Mouse (Mus musculus) kidney, embryonic 15.5 days (tissue): Measurements from ENCODE around the gene Fam135a. TPM values are rescaled to one million over a fixed set of nuclear protein-coding genes. Genes with fewer than 3 reads are reported as not detected.
"Not testable (repeated sequence)": the region's sequence is repeated elsewhere in the genome, so short reads cannot be mapped to it uniquely, and the experiment has no call there.

Experiments
- ATAC-seq: fragments of 200-750 bp; cut with Nextera tagmentation; replicated peaks from 2 replicates; pipeline ENCODE4 v1.8.0; 2017; ENCODE audit warnings: moderate TSS enrichment; ENCODE audit not compliant: low FRiP score
- H3K27ac ChIP-seq: fragments of 300-500 bp; sonication (generic); 2 replicates; pipeline ENCODE4 v1.5.1; 2015; ENCODE audit warnings: mild to moderate bottlenecking, inconsistent platforms
- H3K27me3 ChIP-seq: fragments of 300-500 bp; sonication (generic); 2 replicates; pipeline ENCODE4 v1.6.1; 2015; ENCODE audit warnings: inconsistent platforms
- H3K36me3 ChIP-seq: fragments of 300-500 bp; sonication (generic); 2 replicates; pipeline ENCODE4 v1.6.1; 2015; ENCODE audit warnings: inconsistent platforms
- H3K4me1 ChIP-seq: fragments of 300-500 bp; sonication (generic); 2 replicates; pipeline ENCODE4 v1.6.1; 2015; ENCODE audit warnings: inconsistent platforms
- H3K4me2 ChIP-seq: fragments of 300-500 bp; sonication (generic); 2 replicates; pipeline ENCODE4 v1.6.1; 2015; ENCODE audit warnings: moderate library complexity, mild to moderate bottlenecking, inconsistent platforms
- H3K4me3 ChIP-seq: fragments of 300-500 bp; sonication (generic); replicated peaks from 2 replicates; pipeline ENCODE4 v1.5.1; 2015; ENCODE audit warnings: mild to moderate bottlenecking, inconsistent platforms
- H3K9ac ChIP-seq: fragments of 300-500 bp; sonication (generic); 2 replicates; pipeline ENCODE4 v1.6.1; 2015; ENCODE audit warnings: mild to moderate bottlenecking, inconsistent platforms
- H3K9me3 ChIP-seq: fragments of 300-500 bp; sonication (generic); replicated peaks from 2 replicates; pipeline ENCODE4 v1.6.1; 2016; ENCODE audit warnings: inconsistent platforms
- WGBS: fragments of 180-500 bp; shearing (Covaris S2); methylation state at CpG from one replicate; pipeline ENCODE4 v1.1.7; 2015; ENCODE audit warnings: mixed read lengths; 5-methylcytosine and 5-hydroxymethylcytosine counted together
- polyA plus RNA-seq: library from polyadenylated mRNA; unstranded; fragments of >200 nt; fragmentation: Nextera tagmentation; extraction: Ambion mirVana; gene quantifications from 2 replicates; pipeline ENCODE4 v1.2.1, GENCODE M21; 2015

Fam135a gene
- polyA plus RNA-seq, 1 experiment from 2014 or later = 32.5 TPM

DNA sequence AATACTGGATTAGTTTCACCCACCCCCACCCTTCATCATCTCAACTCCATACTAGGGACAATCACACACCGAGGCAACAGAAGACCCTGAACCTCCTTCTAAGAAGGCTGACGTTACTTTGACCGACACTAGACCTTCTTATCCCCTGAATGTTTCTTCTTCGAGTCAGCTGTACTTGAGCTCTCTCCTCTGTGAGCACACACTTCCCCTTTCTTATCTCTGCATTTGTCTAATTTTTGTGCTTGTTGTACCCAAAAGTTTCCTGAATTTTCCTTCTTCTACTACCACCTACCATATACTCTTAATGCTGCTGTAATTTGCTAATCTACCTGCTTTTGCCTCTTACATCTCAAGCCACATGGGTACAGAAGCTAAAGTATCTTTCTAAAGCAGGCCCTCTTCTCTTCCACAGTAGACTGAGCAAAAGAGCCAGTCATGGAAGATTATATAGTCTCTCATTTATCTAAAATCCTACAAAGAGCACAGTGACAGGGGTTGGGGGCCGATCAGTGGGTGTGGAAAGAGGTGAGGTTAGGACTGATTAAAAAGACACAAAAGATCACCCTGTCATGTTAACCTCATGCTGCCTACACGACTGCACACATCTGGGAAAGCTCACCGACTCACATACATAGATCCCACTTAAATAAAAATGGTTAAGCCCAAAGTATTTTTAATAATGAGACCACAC, 101.9 kb downstream of the Fam135a start:
- no peaks in the 10 kb centered on the region for H3K27me3 ChIP-seq
- no peak for ATAC-seq
- H3K9ac ChIP-seq = no peak overlapping the region
- peaks cover 46% of the 10 kb centered on the region for H3K36me3 ChIP-seq
- 91% methylated on average over 7 of the region's 7 CpGs for WGBS
- H3K4me3 ChIP-seq = no peak overlapping the region
- H3K4me2 ChIP-seq = no peak overlapping the region
- H3K9me3 ChIP-seq = no peaks in the 10 kb centered on the region
- no peak overlapping the region for H3K27ac ChIP-seq
- no peaks in the 10 kb centered on the region for H3K4me1 ChIP-seq

DNA sequence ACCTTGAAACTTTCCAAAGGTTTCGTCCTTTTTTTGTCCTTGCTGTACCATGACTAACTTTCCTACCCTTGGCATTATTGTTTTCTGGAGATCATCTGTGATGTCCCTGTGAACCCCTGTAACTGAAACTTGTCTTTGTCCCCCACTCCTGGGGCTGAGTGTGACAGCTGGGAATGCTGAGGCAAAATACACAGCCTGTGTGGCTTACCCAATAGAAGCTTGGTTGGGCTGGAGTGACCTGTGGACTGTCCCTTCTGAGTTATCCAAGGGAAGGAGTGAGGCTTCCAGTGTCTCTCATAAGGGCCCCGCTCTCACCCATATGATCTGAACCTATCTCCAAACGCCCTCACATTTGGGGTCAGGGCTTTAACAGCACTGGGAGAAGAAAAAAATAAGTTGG, 102.6 kb downstream of the Fam135a start:
- peaks cover 43% of the 10 kb centered on the region for H3K36me3 ChIP-seq
- 81% methylated on average over 3 of the region's 3 CpGs for WGBS
- H3K9me3 ChIP-seq = no peaks in the 10 kb centered on the region
- no peak overlapping the region for H3K9ac ChIP-seq
- no peak overlapping the region for H3K4me3 ChIP-seq
- no peaks in the 10 kb centered on the region for H3K27me3 ChIP-seq
- no peak overlapping the region for H3K27ac ChIP-seq
- no peaks in the 10 kb centered on the region for H3K4me1 ChIP-seq
- H3K4me2 ChIP-seq = no peak overlapping the region
- ATAC-seq = no peak

DNA sequence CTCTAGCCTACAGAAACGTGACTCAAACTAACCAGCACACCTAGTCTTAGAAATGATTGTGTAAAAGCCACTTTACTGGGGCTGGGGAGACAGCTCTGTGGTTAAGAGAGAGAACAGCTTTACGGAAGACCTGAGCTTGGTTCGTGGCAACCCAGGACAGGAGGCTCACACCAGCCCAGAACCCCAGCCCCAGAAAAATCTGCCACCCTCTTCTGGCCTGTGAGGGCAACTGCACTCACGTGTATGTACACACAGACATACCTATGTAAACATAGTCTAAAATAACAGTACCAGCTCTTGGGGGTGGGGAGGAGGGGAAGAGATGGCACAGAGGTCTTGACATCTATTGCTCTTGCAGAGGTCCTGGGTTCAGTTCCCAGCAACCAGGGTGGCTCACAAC, 104.7 kb downstream of the Fam135a start:
- Histone ChIP-seq H3K4me3 (no peak overlapping the region), H3K27ac (no peak overlapping the region), H3K9ac (no peak overlapping the region), H3K27me3 (no peaks in the 10 kb centered on the region), H3K36me3 (peaks cover 27% of the 10 kb centered on the region), H3K4me1 (no peaks in the 10 kb centered on the region), H3K4me2 (no peak overlapping the region), H3K9me3 (no peaks in the 10 kb centered on the region)
- ATAC-seq = no peak
- 95% methylated on average over 4 of the region's 4 CpGs for WGBS

DNA sequence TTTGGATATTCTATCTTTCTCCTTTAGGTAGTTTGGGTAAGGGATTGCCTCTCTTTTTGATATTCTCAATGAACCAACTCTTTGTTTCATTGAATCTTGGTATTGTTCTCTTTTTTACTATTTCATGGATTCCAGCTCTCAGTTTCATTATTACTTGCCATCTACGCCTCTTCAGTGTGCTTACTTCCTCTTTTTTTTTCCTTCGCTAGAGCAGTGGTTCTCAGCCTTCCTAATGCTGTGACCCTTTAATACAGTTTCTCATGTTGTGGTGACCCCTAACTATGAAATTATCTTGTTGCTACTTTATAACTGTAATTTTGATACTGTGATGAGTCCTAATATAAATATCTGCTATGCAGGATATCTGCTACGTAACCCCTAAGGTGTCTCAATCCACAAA, 117.0 kb downstream of the Fam135a start:
- no peak for ATAC-seq
- Histone ChIP-seq H3K9ac (no peak overlapping the region), H3K4me3 (no peak overlapping the region), H3K4me1 (no peaks in the 10 kb centered on the region), H3K27me3 (no peaks in the 10 kb centered on the region), H3K36me3 (no peaks in the 10 kb centered on the region), H3K27ac (no peak overlapping the region), H3K4me2 (no peak overlapping the region), H3K9me3 (no peaks in the 10 kb centered on the region)
- WGBS = 88% methylated on average over 3 of the region's 3 CpGs

DNA sequence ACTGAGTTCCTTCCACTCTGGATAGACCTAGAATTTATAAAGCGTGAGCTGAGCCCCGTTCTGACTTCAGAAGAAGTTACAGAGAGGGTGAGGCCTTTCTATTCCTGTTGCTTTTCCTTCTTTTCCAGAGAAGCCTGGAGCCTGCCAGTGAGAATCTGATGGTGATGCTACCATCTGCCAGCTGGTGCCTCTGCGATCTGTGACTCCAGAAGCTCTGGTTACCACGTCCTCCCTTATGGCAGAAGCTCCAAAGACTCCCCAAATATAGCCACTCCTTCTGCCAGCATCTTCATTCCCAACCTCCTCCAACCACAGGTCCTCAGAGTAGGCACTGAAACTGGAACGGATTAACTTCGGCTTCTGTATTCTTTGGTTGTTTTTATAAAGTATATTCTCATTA, 121.9 kb downstream of the Fam135a start:
- no peak overlapping the region for H3K4me3 ChIP-seq
- H3K9ac ChIP-seq = no peak overlapping the region
- H3K36me3 ChIP-seq = no peaks in the 10 kb centered on the region
- ATAC-seq = no peak
- WGBS = 85% methylated on average over 6 of the region's 6 CpGs
- H3K4me2 ChIP-seq = no peak overlapping the region
- H3K9me3 ChIP-seq = no peaks in the 10 kb centered on the region
- H3K27ac ChIP-seq = no peak overlapping the region
- no peaks in the 10 kb centered on the region for H3K4me1 ChIP-seq
- H3K27me3 ChIP-seq = no peaks in the 10 kb centered on the region

DNA sequence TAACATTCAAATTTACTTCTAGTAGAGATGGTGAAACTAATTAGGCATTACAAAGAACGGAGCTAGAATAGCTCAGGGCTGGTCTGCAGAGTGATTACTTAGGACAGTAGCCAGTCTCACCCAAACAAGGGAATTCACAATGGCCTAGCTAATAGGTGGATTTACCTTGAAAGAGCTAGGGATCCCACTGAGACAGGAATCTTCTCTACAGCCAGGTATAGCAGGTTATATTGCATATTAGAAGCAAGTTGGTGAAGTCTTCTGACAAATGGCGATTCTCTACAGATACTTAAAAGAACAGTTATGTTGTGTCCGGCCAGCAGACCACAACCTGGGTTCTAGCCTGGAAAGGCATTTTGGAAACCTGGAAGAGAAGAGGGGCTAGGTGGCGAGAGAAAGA, 129.0 kb downstream of the Fam135a start:
- ATAC-seq, H3K4me3 ChIP-seq, H3K36me3 ChIP-seq, H3K27ac ChIP-seq, H3K9ac ChIP-seq, H3K9me3 ChIP-seq, H3K4me1 ChIP-seq, H3K4me2 ChIP-seq, H3K27me3 ChIP-seq: not testable (repeated sequence)
- 89% methylated on average over 3 of the region's 4 CpGs for WGBS

DNA sequence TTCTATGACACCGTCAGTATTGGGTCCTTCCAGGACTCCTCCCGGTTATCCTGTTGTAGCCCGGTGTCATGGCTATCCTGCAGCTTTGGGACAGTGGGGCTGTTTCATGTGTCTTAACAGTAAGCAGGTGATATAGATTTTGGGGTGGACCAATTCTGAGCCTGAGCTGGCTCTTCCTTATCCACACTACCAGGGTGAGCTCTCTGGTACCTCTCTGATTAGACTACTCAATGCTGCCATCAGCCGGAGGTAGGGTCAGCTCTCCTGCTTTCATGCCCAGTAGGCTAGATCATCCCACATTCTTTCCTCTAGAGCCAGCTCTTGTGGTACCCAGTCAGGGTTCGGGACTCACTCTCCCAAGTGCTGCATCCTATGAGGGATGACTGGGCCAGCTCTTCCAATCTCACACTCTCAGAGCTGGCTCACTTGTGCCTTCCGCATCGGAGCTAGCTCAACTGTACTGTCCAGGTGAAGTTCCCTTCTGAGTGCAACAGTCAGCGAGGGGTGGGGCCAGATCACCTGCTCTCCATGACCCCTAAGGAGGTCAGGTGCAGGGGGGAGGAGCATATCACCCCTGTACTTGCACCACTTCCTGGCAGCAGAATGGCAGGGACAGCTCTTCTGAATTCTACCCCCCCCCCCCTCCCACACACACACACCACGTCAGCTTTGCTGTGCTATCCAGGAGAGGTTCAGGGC, 132.0 kb downstream of the Fam135a start:
- WGBS = 84% methylated on average over 9 of the region's 9 CpGs
- Histone ChIP-seq H3K9me3 (no peaks in the 10 kb centered on the region), H3K4me3 (no peak overlapping the region), H3K27ac (no peak overlapping the region), H3K9ac (no peak overlapping the region), H3K4me2 (no peak overlapping the region), H3K4me1 (no peaks in the 10 kb centered on the region), H3K27me3 (no peaks in the 10 kb centered on the region), H3K36me3 (no peaks in the 10 kb centered on the region)
- ATAC-seq = 0 out of 2 replicates have a peak, but pooled peaks have one; percentile 9

DNA sequence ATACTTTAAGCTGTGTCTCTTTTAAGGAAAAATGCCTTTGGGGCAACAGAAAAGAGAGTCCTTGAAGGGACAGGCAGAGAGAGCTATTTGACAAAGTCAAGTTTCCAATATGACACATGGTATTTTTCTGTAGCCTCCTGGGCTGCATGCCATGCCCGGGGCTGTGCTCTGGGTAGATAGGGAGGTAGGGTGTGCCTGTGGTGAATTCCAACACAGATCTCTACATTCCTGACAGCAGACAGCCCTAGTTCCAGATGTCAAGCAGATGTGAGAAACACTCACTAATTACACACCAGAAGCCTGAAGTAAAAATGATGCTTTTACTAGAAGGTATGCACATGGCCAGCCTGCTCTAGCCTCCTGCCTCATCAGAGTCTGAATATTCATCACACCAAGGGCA, 133.9 kb downstream of the Fam135a start:
- Histone ChIP-seq H3K9ac (no peak overlapping the region), H3K4me1 (no peaks in the 10 kb centered on the region), H3K27ac (no peak overlapping the region), H3K4me3 (no peak overlapping the region), H3K9me3 (no peaks in the 10 kb centered on the region), H3K36me3 (no peaks in the 10 kb centered on the region), H3K4me2 (no peak overlapping the region), H3K27me3 (no peaks in the 10 kb centered on the region)
- ATAC-seq = no peak
- 81% methylated on average over 1 of the region's 1 CpGs for WGBS

Other genes starting within 250 kb of the Fam135a start
- 39.7 and 41.7 TPM in 2 replicates for gene Smap1, start 178.0 kb downstream of the Fam135a start, polyA plus RNA-seq
- 66.0 and 77.7 TPM in 2 replicates for gene Sdhaf4, start 94.7 kb downstream of the Fam135a start, polyA plus RNA-seq
- gene Col9a1, start 77.3 kb upstream of the Fam135a start, polyA plus RNA-seq = 8.1 and 12.7 TPM in 2 replicates